Mouse (Mus musculus) spleen, adult 12 weeks (tissue): ENCODE measurements around the gene Inpp5b.

Experiments
- DNase-seq: peaks from one replicate; pipeline ENCODE4 v3.0.0; 2022; ENCODE audit warnings: low spot score

The Inpp5b gene

GRCm38 (mm10) chr4:124811347-124811975 lies 69.8 kb downstream of the Inpp5b start:
- DNase-seq: no peak

- DNase-seq: no peak
Observed at GRCm38 (mm10) chr4:124815901-124816300, 74.3 kb downstream of the Inpp5b start.

GRCm38 (mm10) chr4:124817803-124818202 lies 76.2 kb downstream of the Inpp5b start:
- DNase-seq: peak; percentile 11

GRCm38 (mm10) chr4:124818832-124819231 lies 77.2 kb downstream of the Inpp5b start:
- DNase-seq: no peak

DNA sequence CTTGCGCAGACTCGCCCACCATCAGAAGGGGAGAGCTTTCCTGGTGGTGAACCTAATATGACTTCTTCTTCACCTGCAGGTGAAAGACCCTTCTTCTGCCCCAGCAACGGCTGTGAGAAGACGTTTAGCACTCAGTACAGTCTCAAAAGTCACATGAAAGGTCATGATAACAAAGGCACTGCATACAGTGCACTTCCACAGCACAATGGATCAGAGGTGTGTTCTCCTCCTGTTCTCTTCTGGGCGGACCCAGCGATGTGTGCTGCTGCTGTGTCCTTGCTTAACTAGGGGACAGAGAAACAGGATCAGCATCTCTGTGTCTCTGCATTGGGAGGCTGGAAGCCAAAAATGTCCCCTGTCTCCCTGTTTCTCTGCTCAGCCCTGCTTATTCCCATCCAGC lies 83.3 kb downstream of the Inpp5b start:
- DNase-seq: no peak

DNA sequence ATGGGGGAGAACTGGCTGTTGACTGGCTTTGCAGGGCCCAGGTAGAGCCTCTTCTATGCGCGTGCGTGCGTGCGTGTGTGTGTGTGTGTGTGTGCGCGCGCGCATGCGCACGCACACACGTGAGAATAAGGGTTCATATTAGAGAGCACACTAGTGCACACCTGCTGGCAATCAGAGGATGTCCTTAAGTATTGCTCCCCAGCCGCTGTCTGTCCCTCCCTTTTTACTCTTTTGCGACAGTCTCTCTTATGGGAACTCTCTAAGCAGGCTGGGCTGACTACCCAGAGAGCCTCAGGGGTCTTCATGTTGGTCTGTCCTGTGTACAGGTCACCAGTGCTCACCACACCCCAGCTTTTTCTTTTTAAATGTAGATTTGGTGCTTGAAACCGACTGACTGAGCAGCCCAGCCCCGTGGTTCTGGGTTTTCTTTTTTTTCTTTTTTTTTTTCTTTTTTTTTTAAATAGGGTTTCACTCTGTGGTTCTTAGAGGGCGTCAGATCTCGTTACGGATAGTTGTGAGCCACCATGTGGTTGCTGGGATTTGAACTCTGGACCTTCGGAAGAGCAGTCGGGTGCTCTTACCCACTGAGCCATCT lies 83.8 kb downstream of the Inpp5b start:
- DNase-seq: no peak

DNA sequence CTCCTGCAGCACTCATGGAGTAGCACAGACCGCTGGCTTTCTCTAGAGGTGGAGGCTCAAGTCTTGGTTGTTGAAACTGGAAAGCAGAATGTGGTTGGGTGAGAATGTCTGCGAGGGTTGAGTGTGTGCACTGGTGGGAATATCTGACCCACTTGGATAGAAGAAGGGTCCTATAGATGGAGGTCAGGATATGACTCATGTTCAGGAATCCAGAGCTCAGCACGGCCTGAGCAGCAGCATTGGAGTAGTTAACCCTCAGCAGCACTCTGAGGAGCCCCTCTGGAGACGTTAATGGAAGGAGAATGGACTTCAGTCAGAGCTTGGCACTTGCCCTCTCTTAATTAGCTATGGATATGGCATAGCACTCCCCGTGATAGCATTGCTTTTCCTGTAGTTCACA lies 88.0 kb downstream of the Inpp5b start:
- DNase-seq: no peak

GRCm38 (mm10) chr4:124832796-124833195 lies 91.1 kb downstream of the Inpp5b start:
- DNase-seq: no peak

GRCm38 (mm10) chr4:124838035-124838700 lies 96.5 kb downstream of the Inpp5b start:
- DNase-seq: no peak

GRCm38 (mm10) chr4:124840998-124841397 lies 99.3 kb downstream of the Inpp5b start:
- no peak for DNase-seq

- DNase-seq: no peak
Observed at GRCm38 (mm10) chr4:124843493-124843892, 101.8 kb downstream of the Inpp5b start.

DNA sequence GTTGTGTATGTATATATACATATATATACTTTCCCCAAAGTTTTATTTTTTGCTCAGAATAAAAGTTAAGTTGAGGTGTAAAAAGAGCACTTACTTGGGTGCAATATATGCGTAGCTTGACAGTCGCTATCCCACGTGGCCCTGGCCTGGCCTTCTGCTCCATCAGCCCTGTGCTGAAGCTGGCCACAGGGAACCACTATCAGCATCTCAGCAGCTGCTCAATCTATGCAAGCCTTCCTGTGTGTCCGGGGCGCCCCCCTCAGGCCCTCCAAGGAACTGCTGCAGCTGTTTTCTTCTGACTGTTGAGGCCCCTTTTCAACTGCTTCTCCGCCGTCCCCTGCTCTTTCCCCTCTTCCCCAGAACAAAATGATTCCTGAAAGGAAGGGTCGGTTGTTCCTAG lies 105.9 kb downstream of the Inpp5b start:
- DNase-seq: peak; percentile 69

- DNase-seq: no peak
Observed at GRCm38 (mm10) chr4:124849631-124850260, 108.1 kb downstream of the Inpp5b start.

- DNase-seq: peak; percentile 86
Observed at GRCm38 (mm10) chr4:124850261-124850913, 108.7 kb downstream of the Inpp5b start, which contains the start of gene Yrdc. Yrdc (plus strand) TSS chr4:124850679.
